23 mouse cellular contexts compared by ENCODE assay signal in the genomic region with DNA sequence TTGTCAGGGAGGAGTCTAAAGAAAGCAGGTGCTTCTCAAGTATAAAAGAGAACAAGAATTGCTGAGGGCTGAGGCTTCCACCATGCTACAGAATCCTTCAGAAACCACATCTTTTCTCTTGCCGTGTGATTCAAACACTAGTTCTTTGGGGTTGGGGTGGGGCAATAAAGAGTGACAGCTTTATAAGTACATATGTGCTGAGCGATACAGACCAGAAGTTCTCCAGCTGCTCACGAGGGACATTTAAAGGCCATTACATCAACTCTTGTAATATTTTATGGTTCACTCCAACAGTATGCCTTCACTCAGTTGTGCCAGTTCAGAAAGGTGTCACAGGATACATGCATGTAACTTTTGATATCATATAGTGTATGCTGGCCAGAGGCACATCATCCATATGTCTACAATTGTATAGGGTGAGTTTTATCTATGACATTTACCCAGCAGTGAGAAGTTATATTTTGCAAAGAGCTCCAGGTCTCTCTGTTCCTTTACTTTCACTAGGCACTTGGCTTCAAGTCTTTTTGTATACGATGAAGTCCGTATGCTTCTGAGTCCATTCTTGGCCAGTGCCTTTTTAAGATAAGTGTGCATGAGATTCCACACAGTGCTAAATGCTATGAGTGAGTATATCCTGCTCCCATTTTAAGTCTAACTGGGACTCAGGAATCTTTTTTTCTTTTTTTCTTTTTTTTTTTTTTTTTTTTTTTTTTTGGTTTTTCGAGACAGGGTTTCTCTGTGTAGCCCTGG.
A peak's percentile ranks its signal among the peaks of the same experiment; 100 is the strongest.
DNase-seq lines count a peak whose midpoint lies in the region; ATAC-seq and TF ChIP-seq lines count a peak whose summit lies in the region.
"Had no signal": no experiment of that assay in that cellular context is flagged by ENCODE, and none has a peak within 500 bp of the region (broad histone marks: within the 10 kb centered on the region; RNA-seq: fewer than 3 reads in every experiment).

No protein-coding gene starts in this region.

- H3K9ac ChIP-seq in limb, embryonic 11.5 days (ENCODE audit: low read length): no peak overlapping the region
- no peak overlapping the region for H3K9ac ChIP-seq in lung, embryonic 16.5 days (ENCODE audit: low read length)
- H3K9ac ChIP-seq in limb, embryonic 13.5 days: no peak overlapping the region
- H3K9ac ChIP-seq: forebrain, postnatal 0 days; heart, embryonic 12.5 days; heart, embryonic 15.5 days; hindbrain, embryonic 14.5 days had no signal

- TF ChIP-seq POLR2A in lung, adult 2 months (IDR thresholded peaks at IDR 0.05; ENCODE audit: borderline replicate concordance, extremely low read depth, low read depth, low read length): no peak

- 66% methylated on average over 5 of the region's 6 CpGs for WGBS in limb, embryonic 11.5 days
- WGBS in limb, embryonic 10.5 days: 77% methylated on average over 5 of the region's 6 CpGs
- WGBS in lung, embryonic 16.5 days: 72% methylated on average over 5 of the region's 6 CpGs
- 80% methylated on average over 5 of the region's 6 CpGs for WGBS in lung, adult 2 months
- WGBS in limb, embryonic 13.5 days: 41% methylated on average over 5 of the region's 6 CpGs

- H3K27ac ChIP-seq in limb, embryonic 11.5 days (replicated peaks; ENCODE audit: low read depth, low read length): no peak overlapping the region
- no peak overlapping the region for H3K27ac ChIP-seq in limb, embryonic 10.5 days
- H3K27ac ChIP-seq in lung, embryonic 16.5 days (ENCODE audit: low read length): no peak overlapping the region
- H3K27ac ChIP-seq in limb, embryonic 13.5 days: no peak overlapping the region; the same call in 1 of the 2 replicates
- H3K27ac ChIP-seq: forebrain, embryonic 10.5 days; heart, embryonic 15.5 days; hindbrain, embryonic 14.5 days had no signal

- no peak overlapping the region for H3K4me2 ChIP-seq in limb, embryonic 11.5 days (ENCODE audit: low read depth, severe bottlenecking)
- no peak overlapping the region for H3K4me2 ChIP-seq in lung, embryonic 16.5 days (ENCODE audit: low read depth, low read length)
- no peak overlapping the region for H3K4me2 ChIP-seq in limb, embryonic 13.5 days (replicated peaks)
- H3K4me2 ChIP-seq: heart, embryonic 12.5 days; heart, embryonic 15.5 days; hindbrain, embryonic 14.5 days had no signal

- no peaks in the 10 kb centered on the region for H3K36me3 ChIP-seq in limb, embryonic 11.5 days (ENCODE audit: control insufficient read depth, insufficient read depth, low read length)
- no peaks in the 10 kb centered on the region for H3K36me3 ChIP-seq in limb, embryonic 10.5 days
- H3K36me3 ChIP-seq in lung, embryonic 16.5 days (ENCODE audit: control insufficient read depth, insufficient read depth, low read length): no peaks in the 10 kb centered on the region
- H3K36me3 ChIP-seq in limb, embryonic 13.5 days: no peaks in the 10 kb centered on the region
- H3K36me3 ChIP-seq: forebrain, embryonic 10.5 days; heart, embryonic 12.5 days; heart, embryonic 15.5 days had no signal

- H3K4me1 ChIP-seq in limb, embryonic 11.5 days (ENCODE audit: control insufficient read depth, insufficient read depth, low read length): no peaks in the 10 kb centered on the region
- no peaks in the 10 kb centered on the region for H3K4me1 ChIP-seq in limb, embryonic 10.5 days
- H3K4me1 ChIP-seq in lung, embryonic 16.5 days (replicated peaks; ENCODE audit: control insufficient read depth, insufficient read depth, low read length): no peaks in the 10 kb centered on the region
- no peaks in the 10 kb centered on the region for H3K4me1 ChIP-seq in lung, adult 2 months (ENCODE audit: control insufficient read depth, insufficient read depth, low read length)
- H3K4me1 ChIP-seq in limb, embryonic 13.5 days: peaks cover 5% of the 10 kb centered on the region; the same call in 1 of the 2 replicates
- H3K4me1 ChIP-seq: forebrain, embryonic 10.5 days; heart, embryonic 12.5 days; heart, embryonic 15.5 days had no signal

- H3K27me3 ChIP-seq in limb, embryonic 11.5 days (ENCODE audit: control insufficient read depth, insufficient read depth, low read length): no peaks in the 10 kb centered on the region
- H3K27me3 ChIP-seq in limb, embryonic 10.5 days (ENCODE audit: low read depth, poor library complexity, severe bottlenecking): no peaks in the 10 kb centered on the region
- H3K27me3 ChIP-seq in lung, embryonic 16.5 days (ENCODE audit: control insufficient read depth, insufficient read depth, low read depth, low read length): no peaks in the 10 kb centered on the region
- no peaks in the 10 kb centered on the region for H3K27me3 ChIP-seq in limb, embryonic 13.5 days
- H3K27me3 ChIP-seq: heart, embryonic 12.5 days; heart, embryonic 15.5 days had no signal

- ATAC-seq in limb, embryonic 11.5 days (ENCODE audit: insufficient number of reproducible peaks, low FRiP score, low TSS enrichment, low read depth): peak; percentile 78
- 0 out of 2 replicates have a peak, but pooled peaks have one; percentile 31 for ATAC-seq in lung, embryonic 16.5 days (ENCODE audit: low read depth)
- ATAC-seq in limb, embryonic 13.5 days (ENCODE audit: low FRiP score, low read depth): peak; percentile 93
- ATAC-seq: activated CD4-positive, CD25-positive, alpha-beta regulatory T cell, adult 4 months; forebrain, embryonic 14.5 days; forebrain, postnatal 0 days had no signal

- no peaks in the 10 kb centered on the region for H3K9me3 ChIP-seq in limb, embryonic 11.5 days (ENCODE audit: control insufficient read depth, low read length)
- no peaks in the 10 kb centered on the region for H3K9me3 ChIP-seq in limb, embryonic 10.5 days (replicated peaks)
- no peaks in the 10 kb centered on the region for H3K9me3 ChIP-seq in lung, embryonic 16.5 days (ENCODE audit: control insufficient read depth, low read length)
- no peaks in the 10 kb centered on the region for H3K9me3 ChIP-seq in limb, embryonic 13.5 days
- H3K9me3 ChIP-seq: forebrain, embryonic 10.5 days; heart, embryonic 12.5 days; heart, embryonic 15.5 days had no signal

- H3K4me3 ChIP-seq in limb, embryonic 11.5 days (ENCODE audit: low read depth, low read length): no peak overlapping the region
- no peak overlapping the region for H3K4me3 ChIP-seq in limb, embryonic 10.5 days
- no peak overlapping the region for H3K4me3 ChIP-seq in lung, embryonic 16.5 days (ENCODE audit: low read length)
- H3K4me3 ChIP-seq in lung, adult 2 months (replicated peaks; ENCODE audit: extremely low read depth, low read depth, low read length): no peak overlapping the region
- H3K4me3 ChIP-seq in limb, embryonic 13.5 days: no peak overlapping the region
- H3K4me3 ChIP-seq: forebrain, embryonic 10.5 days; heart, embryonic 12.5 days; heart, embryonic 15.5 days had no signal

- no peak for TF ChIP-seq CTCF in lung, adult 2 months (IDR thresholded peaks at IDR 0.05; ENCODE audit: insufficient read depth, low read length)

- no peak for DNase-seq in limb, embryonic 11.5 days (ENCODE audit: low spot score)
- no peak for DNase-seq in limb, embryonic 10.5 days (ENCODE audit: low spot score)
- DNase-seq in lung, adult 2 months: no peak
- DNase-seq in heart, postnatal 4 days: no peak
- DNase-seq in urinary bladder, adult 18-20 months (ENCODE audit: low spot score in 2 of 2): no peak
- DNase-seq: adrenal gland, adult 8-10 months; adrenal gland, postnatal 25 days; cerebellum, adult 11-12 months; cerebellum, adult 8-10 months; cerebellum, postnatal 10 days; forebrain, postnatal 0 days; gastrocnemius, postnatal 25 days; heart, adult 18-20 months; heart, postnatal 10 days; heart, postnatal 36 days had no signal

Comparison
In these comparisons a context has a peak if more than half of its experiments do, and no peak if none do; other contexts are left out.
1. ATAC-seq: peak in every context shown above with its lines; median percentile 93 in limb, embryonic 13.5 days; 78 in limb, embryonic 11.5 days; 31 in lung, embryonic 16.5 days.